Mouse (Mus musculus) kidney, postnatal 14 days (tissue): ENCODE measurements around the gene Cxcl13.
"Not testable (repeated sequence)": the region's sequence is repeated elsewhere in the genome, so short reads cannot be mapped to it uniquely, and the experiment has no call there.

Source experiments
- DNase-seq: peaks from one replicate; pipeline ENCODE4 v3.0.0; 2022; ENCODE audit warnings: mixed read lengths

Gene Cxcl13

GRCm38 (mm10) chr5:95956651-95957050, at the start of gene Cxcl13:
TSS of gene Cxcl13 (plus strand) at chr5:95956951.
- no peak for DNase-seq

GRCm38 (mm10) chr5:95911006-95911405, 45.7 kb upstream of the Cxcl13 start:
- DNase-seq: no peak

- DNase-seq: peak; percentile 2
Observed at GRCm38 (mm10) chr5:95918491-95918890, 38.3 kb upstream of the Cxcl13 start.

GRCm38 (mm10) chr5:95924023-95924422, 32.7 kb upstream of the Cxcl13 start:
- DNase-seq: no peak

GRCm38 (mm10) chr5:95925204-95925930, 31.4 kb upstream of the Cxcl13 start:
- no peak for DNase-seq

GRCm38 (mm10) chr5:95925931-95926263, 30.9 kb upstream of the Cxcl13 start:
- no peak for DNase-seq

GRCm38 (mm10) chr5:95935035-95935434, 21.7 kb upstream of the Cxcl13 start:
- no peak for DNase-seq

- no peak for DNase-seq
Observed at GRCm38 (mm10) chr5:95936068-95936467, 20.7 kb upstream of the Cxcl13 start.

GRCm38 (mm10) chr5:95937129-95937528, 19.6 kb upstream of the Cxcl13 start:
- no peak for DNase-seq

GRCm38 (mm10) chr5:95938044-95938625, 18.6 kb upstream of the Cxcl13 start:
- DNase-seq: no peak

GRCm38 (mm10) chr5:95940682-95941221, 16.0 kb upstream of the Cxcl13 start:
- no peak for DNase-seq

GRCm38 (mm10) chr5:95941562-95941961, 15.2 kb upstream of the Cxcl13 start:
- DNase-seq: no peak

- peak; percentile 21 for DNase-seq
Observed at GRCm38 (mm10) chr5:95945120-95945519, 11.6 kb upstream of the Cxcl13 start.

GRCm38 (mm10) chr5:95946344-95946743, 10.4 kb upstream of the Cxcl13 start:
- DNase-seq: no peak

GRCm38 (mm10) chr5:95948641-95949040, 8.1 kb upstream of the Cxcl13 start:
- no peak for DNase-seq

GRCm38 (mm10) chr5:95949946-95950701, 6.6 kb upstream of the Cxcl13 start:
- DNase-seq: peak; percentile 53

GRCm38 (mm10) chr5:95964940-95965339, 8.2 kb downstream of the Cxcl13 start:
- no peak for DNase-seq

GRCm38 (mm10) chr5:95966621-95967020, 9.9 kb downstream of the Cxcl13 start:
- DNase-seq: peak; percentile 47

GRCm38 (mm10) chr5:95970845-95971244, 14.1 kb downstream of the Cxcl13 start:
- peak; percentile 62 for DNase-seq

GRCm38 (mm10) chr5:95972208-95972607, 15.5 kb downstream of the Cxcl13 start:
- no peak for DNase-seq

- DNase-seq: not testable (repeated sequence)
Observed at GRCm38 (mm10) chr5:95973806-95974205, 17.1 kb downstream of the Cxcl13 start.

GRCm38 (mm10) chr5:95976299-95976698, 19.5 kb downstream of the Cxcl13 start:
- no peak for DNase-seq

- no peak for DNase-seq
Observed at GRCm38 (mm10) chr5:95983797-95984486, 27.2 kb downstream of the Cxcl13 start.
